Mouse (Mus musculus) lung, adult 2 months (tissue): ENCODE data around the gene Tcerg1l. TPM values are rescaled to one million over a fixed set of nuclear protein-coding genes. Genes with fewer than 3 reads are reported as not detected.
A peak's percentile ranks its signal among the peaks of the same experiment; 100 is the strongest.

Experiments
- DNase-seq: peaks from one replicate; pipeline ENCODE4 v3.0.0; 2022
- H3K4me1 ChIP-seq: fragments of 200-500 bp; 2 replicates; pipeline ENCODE4 v1.6.1; 2011; ENCODE audit warnings: low read length; ENCODE audit not compliant: control insufficient read depth, insufficient read depth
- H3K4me3 ChIP-seq: fragments of 200-500 bp; replicated peaks from 2 replicates; pipeline ENCODE3; 2011; ENCODE audit warnings: low read depth, mild to moderate bottlenecking, control low read depth, low read length; ENCODE audit errors: extremely low read depth
- CTCF ChIP-seq: fragments of 200-500 bp; IDR thresholded peaks from 2 replicates; pipeline ENCODE4 v1.5.1; 2011; ENCODE audit warnings: mild to moderate bottlenecking, low read length, control low read depth; ENCODE audit not compliant: insufficient read depth
- POLR2A ChIP-seq: fragments of 200-500 bp; IDR thresholded peaks from 2 replicates; pipeline ENCODE4 v1.6.1; 2011; ENCODE audit warnings: low read depth, mild to moderate bottlenecking, control low read depth, low read length, borderline replicate concordance; ENCODE audit errors: extremely low read depth
- WGBS: fragments of 180-500 bp; shearing (Covaris S2); methylation state at CpG from one replicate; pipeline ENCODE4 v1.1.7; 2018; 5-methylcytosine and 5-hydroxymethylcytosine counted together
- polyA plus RNA-seq: library from polyadenylated mRNA; depleted of rRNA; stranded (reverse); fragments of >200 nt; gene quantifications from 2 replicates; pipeline ENCODE4 v1.2.3, GENCODE M21; 2012

Tcerg1l gene
- polyA plus RNA-seq, 1 experiment = 0.11 TPM

DNA sequence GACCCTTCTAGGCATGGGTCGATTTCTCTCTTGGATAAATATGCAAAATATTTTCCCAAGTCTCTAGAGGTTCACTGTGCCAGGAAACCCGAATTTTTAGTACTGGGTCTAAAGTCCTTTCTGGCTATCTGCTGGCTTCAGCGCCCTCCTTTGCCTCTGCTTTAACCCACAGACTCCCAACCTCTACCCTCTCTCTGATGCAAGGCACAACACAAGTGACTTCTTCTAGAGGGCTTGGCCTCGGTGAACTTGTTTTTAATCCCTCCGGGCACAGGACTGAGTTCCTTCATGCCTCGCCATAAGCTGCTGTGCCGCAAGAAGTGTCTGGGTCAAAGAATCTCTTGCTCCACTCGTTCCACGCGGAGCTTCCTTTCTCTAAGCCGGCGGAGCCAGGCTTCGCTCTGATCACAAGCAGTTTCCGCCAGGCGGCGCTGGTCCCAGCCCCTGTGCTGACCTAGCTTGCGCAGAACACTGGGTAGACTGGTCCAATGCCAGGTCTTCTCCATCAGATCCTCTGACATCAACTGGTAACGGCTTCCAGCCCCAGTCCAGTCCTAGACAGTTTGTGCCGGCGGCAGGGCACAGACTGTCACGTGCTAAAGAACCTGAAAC is 758 bp upstream of the Tcerg1l start:
- DNase-seq = peak; percentile 8
- WGBS = 5% methylated on average over 21 of the region's 21 CpGs
- TF ChIP-seq CTCF = peak; percentile 29; the same call in 1 of the 2 replicates
- no peak for TF ChIP-seq POLR2A
- Histone ChIP-seq H3K4me1 (no peaks in the 10 kb centered on the region), H3K4me3 (no peak overlapping the region)

DNA sequence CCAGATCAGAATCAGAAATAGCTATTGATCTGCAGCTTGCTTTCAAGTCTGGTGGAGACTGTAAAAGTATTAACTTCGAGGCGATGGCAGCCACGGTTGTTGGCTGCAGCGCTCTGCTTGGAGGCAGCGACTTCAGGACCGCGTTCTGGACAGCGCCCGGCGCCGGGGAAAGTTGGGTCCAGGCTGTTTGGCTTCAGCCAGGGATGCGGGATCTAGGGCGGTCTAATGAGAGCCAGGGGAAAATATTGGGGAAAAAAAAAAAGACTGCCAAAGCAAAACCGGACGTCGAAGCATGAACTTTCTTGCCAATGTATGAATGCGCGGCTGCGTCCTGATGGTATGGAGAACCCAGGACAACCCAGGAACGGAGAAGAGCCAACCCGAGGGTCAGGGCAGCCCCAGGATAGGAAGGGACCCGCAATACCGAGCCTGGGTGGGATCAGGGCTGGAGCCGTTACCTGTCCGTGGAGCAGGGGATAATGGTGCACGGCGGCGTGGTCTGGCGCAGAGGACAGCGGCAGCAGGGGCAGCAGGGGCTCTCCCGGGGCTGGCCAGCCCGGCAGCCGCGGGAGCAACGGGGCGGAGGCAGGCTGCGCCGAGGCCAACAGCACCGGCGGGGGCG is 556 bp downstream of the Tcerg1l start:
- H3K4me3 ChIP-seq = no peak overlapping the region
- H3K4me1 ChIP-seq = no peaks in the 10 kb centered on the region
- 1% methylated on average over 39 of the region's 41 CpGs for WGBS
- peak; percentile 13 for DNase-seq
- TF ChIP-seq CTCF = no peak
- no peak for TF ChIP-seq POLR2A

GRCm38 (mm10) chr7:138396109-138396862 is 1.2 kb downstream of the Tcerg1l start:
- DNase-seq = no peak
- 32% methylated on average over 13 of the region's 13 CpGs for whole genome bisulfite sequencing
- Histone ChIP-seq H3K4me1 (no peaks in the 10 kb centered on the region), H3K4me3 (no peak overlapping the region)
- TF ChIP-seq CTCF (no peak), POLR2A (no peak)

DNA sequence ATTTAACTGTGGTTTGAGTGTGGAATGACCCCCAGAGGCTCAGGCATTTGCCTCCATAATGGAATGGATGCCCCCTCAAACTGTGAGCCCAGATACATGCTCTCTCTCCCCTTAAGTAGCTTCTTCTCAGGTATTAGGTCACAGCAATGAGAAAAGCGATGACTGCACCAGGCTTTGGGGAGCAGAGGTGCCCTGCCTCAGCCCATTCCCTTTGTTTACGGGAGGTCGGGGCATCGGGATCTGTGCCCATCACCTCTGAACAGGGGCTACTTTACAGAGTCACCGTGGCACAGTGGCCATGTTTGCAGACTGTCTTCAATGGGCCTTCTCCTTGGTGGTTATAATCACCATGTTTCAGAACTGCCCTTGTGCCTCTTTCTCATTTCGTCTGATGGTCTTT is 7.6 kb downstream of the Tcerg1l start:
- TF ChIP-seq POLR2A = no peak
- TF ChIP-seq CTCF = no peak
- 81% methylated on average over 6 of the region's 6 CpGs for WGBS
- Histone ChIP-seq H3K4me3 (no peak overlapping the region), H3K4me1 (no peaks in the 10 kb centered on the region)
- DNase-seq = no peak

DNA sequence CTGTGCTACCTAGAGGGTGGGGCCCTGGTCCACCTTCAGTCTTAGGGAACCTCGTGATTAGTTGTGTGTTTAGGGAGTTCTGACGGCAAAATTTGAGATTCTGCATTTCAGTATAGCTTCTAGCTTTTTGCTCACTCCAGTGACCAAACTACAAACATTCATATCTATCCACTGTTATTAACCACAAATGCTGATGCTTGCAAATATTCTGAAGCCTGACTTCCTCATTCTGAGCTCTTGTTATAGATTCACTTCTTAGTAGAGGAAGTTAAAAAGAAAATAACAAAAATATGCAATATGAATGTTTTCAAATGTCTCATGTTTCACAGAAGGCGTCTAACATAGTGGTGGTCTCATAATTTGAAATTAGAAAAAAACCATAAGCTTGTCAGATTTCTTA is 8.5 kb downstream of the Tcerg1l start:
- WGBS = 50% methylated on average over 3 of the region's 3 CpGs
- TF ChIP-seq POLR2A (no peak), CTCF (no peak)

DNA sequence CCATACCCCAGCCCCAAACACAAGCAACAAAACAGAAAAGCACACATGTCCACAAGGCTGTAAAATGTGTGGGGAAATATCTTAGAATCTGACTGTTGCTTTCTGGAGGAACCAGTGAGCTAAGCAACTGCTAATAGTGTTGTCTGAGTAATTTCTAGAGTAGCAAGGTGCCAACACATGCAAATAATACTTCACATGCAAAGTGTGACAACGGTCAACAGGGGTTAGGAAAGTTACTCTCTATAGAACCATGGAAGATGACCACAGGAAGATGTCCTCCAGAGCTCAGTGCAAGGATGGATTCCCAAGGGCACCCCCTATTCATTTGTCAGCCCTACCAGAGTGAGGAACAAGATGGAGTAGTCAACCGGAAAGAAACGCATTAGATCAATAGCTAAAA is 18.3 kb downstream of the Tcerg1l start:
- no peak overlapping the region for H3K4me3 ChIP-seq
- TF ChIP-seq POLR2A (no peak), CTCF (no peak)
- no peak for DNase-seq
- H3K4me1 ChIP-seq = 0 out of 2 replicates have a peak, but pooled peaks cover 3% of the 10 kb centered on the region
- WGBS = 85% methylated on average over 3 of the region's 3 CpGs

More for the DNA sequence above, 8.5 kb downstream of the Tcerg1l start:
- Histone ChIP-seq H3K4me3 (no peak overlapping the region), H3K4me1 (no peaks in the 10 kb centered on the region)
- DNase-seq = no peak

DNA sequence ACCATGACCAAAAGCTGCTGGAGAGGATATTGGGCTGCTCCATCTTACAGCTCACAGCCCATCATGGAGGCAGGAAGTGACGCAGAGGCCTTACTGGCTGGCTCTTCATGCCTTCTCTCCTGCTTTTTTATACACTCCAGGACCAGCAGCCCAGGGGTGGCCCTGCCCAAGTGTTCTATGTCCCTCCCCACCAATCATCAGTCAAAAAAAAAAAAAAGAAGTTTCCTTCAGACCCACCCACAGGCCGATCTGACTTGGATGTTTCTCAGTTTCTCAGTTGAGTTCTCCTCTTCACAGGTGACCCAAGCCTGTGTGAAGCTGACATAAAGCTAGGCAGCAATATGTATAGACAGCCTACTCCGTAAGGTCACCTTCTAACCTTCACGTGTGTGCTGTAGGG is 19.0 kb downstream of the Tcerg1l start:
- 0 out of 2 replicates have a peak, but pooled peaks cover 5% of the 10 kb centered on the region for H3K4me1 ChIP-seq

GRCm38 (mm10) chr7:138375573-138375972 is 22.0 kb downstream of the Tcerg1l start:
- H3K4me1 ChIP-seq = 0 out of 2 replicates have a peak, but pooled peaks cover 5% of the 10 kb centered on the region
- peak; percentile 6 for DNase-seq
- 31% methylated on average over 7 of the region's 7 CpGs for WGBS
- TF ChIP-seq CTCF (no peak), POLR2A (no peak)
- no peak overlapping the region for H3K4me3 ChIP-seq

More for the DNA sequence above, 19.0 kb downstream of the Tcerg1l start:
- no peak for DNase-seq
- TF ChIP-seq CTCF (no peak), POLR2A (no peak)
- H3K4me3 ChIP-seq = no peak overlapping the region
- 88% methylated on average over 4 of the region's 4 CpGs for WGBS

DNA sequence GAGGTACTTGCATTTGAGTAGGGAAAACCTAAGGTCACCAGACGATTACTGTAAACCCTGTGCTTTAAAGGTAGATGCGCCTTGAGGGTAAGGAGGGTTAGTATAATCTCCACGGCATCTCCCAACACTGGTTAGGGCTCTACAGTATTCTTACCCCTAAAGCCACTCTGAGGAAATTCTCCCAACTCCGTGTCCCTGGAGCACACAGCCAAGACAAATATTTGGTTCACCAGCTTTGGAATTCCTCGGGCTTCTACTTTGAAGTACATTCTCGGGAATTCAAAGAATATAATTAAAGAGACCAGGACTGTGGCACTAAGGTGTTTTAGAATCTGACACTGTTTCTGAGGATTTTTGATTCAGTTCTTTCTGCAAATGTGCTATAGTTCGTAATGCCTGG is 23.2 kb downstream of the Tcerg1l start:
- WGBS = 45% methylated on average over 7 of the region's 7 CpGs
- TF ChIP-seq CTCF = no peak
- TF ChIP-seq POLR2A = no peak
- DNase-seq = peak; percentile 5
- H3K4me1 ChIP-seq = 0 out of 2 replicates have a peak, but pooled peaks cover 5% of the 10 kb centered on the region
- H3K4me3 ChIP-seq = no peak overlapping the region

- TF ChIP-seq POLR2A (no peak), CTCF (no peak)
- Histone ChIP-seq H3K4me1 (0 out of 2 replicates have a peak, but pooled peaks cover 5% of the 10 kb centered on the region), H3K4me3 (no peak overlapping the region)
- peak; percentile 10 for DNase-seq
- 56% methylated on average over 5 of the region's 5 CpGs for WGBS
These were observed 24.0 kb downstream of the Tcerg1l start for GRCm38 (mm10) chr7:138373530-138373929.
